ENCODE assay signal across 12 mouse cellular contexts in the genomic region with DNA sequence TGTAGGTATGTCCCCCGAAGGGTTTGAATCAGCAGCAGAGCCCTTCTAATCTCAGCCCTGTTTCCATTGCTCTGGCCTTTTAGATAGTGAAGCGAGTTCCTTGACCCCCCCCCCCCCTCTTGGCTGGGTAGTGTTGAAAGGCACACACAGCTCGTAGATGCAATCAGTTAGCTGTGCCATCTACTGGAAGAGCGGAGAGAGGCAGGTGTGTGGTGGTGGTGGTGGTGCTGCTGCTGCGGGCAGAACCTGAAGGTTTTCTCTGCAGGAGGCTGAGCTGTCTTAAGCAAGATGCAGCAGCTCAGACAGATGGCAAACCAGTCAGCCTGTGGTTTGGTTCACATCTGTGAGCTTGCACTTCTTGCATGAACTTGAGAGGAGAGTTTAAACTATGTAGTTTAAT. TPM values are rescaled to one million over a fixed set of nuclear protein-coding genes. Genes with fewer than 3 reads are reported as not detected.
DNase-seq lines count a peak whose midpoint lies in the region; ATAC-seq and TF ChIP-seq lines count a peak whose summit lies in the region.
"Had no signal": no experiment of that assay in that cellular context is flagged by ENCODE, and none has a peak within 500 bp of the region (broad histone marks: within the 10 kb centered on the region; RNA-seq: fewer than 3 reads in every experiment).

No protein-coding gene starts in this region.

- no peak overlapping the region for H3K4me3 ChIP-seq in forebrain, embryonic 15.5 days
- no peak overlapping the region for H3K4me3 ChIP-seq in forebrain, embryonic 12.5 days (replicated peaks)
- H3K4me3 ChIP-seq in stomach, postnatal 0 days (ENCODE audit: low read depth, low read length), result no peak overlapping the region
- H3K4me3 ChIP-seq: limb, embryonic 12.5 days had no signal

- no peak for TF ChIP-seq EP300 in stomach, postnatal 0 days (optimal IDR thresholded peaks at IDR 0.05)

- WGBS in forebrain, embryonic 15.5 days, result 36% methylated on average over 5 of the region's 5 CpGs
- WGBS in forebrain, embryonic 12.5 days, result 41% methylated on average over 5 of the region's 5 CpGs
- 22% methylated on average over 5 of the region's 5 CpGs for WGBS in stomach, postnatal 0 days

- no peak for ATAC-seq in forebrain, embryonic 15.5 days (replicated peaks)
- no peak for ATAC-seq in forebrain, embryonic 12.5 days (ENCODE audit: low FRiP score)
- ATAC-seq in stomach, postnatal 0 days (ENCODE audit: low FRiP score, low TSS enrichment), result no peak
- ATAC-seq in erythroid progenitor cell, adult 5-6 weeks (replicated peaks; ENCODE audit: low FRiP score, poor library complexity, severe bottlenecking), result no peak

- no peaks in the 10 kb centered on the region for H3K36me3 ChIP-seq in forebrain, embryonic 15.5 days
- no peaks in the 10 kb centered on the region for H3K36me3 ChIP-seq in forebrain, embryonic 12.5 days (replicated peaks)
- no peaks in the 10 kb centered on the region for H3K36me3 ChIP-seq in stomach, postnatal 0 days (ENCODE audit: control insufficient read depth, insufficient read depth, low read length)
- H3K36me3 ChIP-seq: limb, embryonic 12.5 days had no signal

- no peaks in the 10 kb centered on the region for H3K9me3 ChIP-seq in forebrain, embryonic 15.5 days
- H3K9me3 ChIP-seq in forebrain, embryonic 12.5 days, result no peaks in the 10 kb centered on the region
- no peaks in the 10 kb centered on the region for H3K9me3 ChIP-seq in stomach, postnatal 0 days (ENCODE audit: control insufficient read depth, low read length)
- H3K9me3 ChIP-seq: limb, embryonic 12.5 days had no signal

- H3K9ac ChIP-seq in forebrain, embryonic 15.5 days (replicated peaks), result no peak overlapping the region
- no peak overlapping the region for H3K9ac ChIP-seq in forebrain, embryonic 12.5 days
- no peak overlapping the region for H3K9ac ChIP-seq in stomach, postnatal 0 days (ENCODE audit: low read length)
- H3K9ac ChIP-seq: limb, embryonic 12.5 days had no signal

- H3K4me2 ChIP-seq in forebrain, embryonic 15.5 days (replicated peaks), result no peak overlapping the region
- no peak overlapping the region for H3K4me2 ChIP-seq in forebrain, embryonic 12.5 days
- H3K4me2 ChIP-seq in stomach, postnatal 0 days (replicated peaks; ENCODE audit: low read depth), result no peak overlapping the region
- H3K4me2 ChIP-seq: limb, embryonic 12.5 days had no signal

- peak; percentile 58 for TF ChIP-seq CTCF in stomach, postnatal 0 days (IDR thresholded peaks at IDR 0.05; ENCODE audit: low read depth)

- DNase-seq in left cerebral cortex, postnatal 14 days (ENCODE audit: low spot score in 2 of 2), result peak; percentile 26 to 52
- no peak for DNase-seq in left cerebral cortex, postnatal 4 days
- peak; percentile 61 for DNase-seq in ZHBTc4 (ENCODE audit: low read depth, low spot score)
- peak; percentile 31 for DNase-seq in stomach, postnatal 0 days (ENCODE audit: low spot score)
- DNase-seq in kidney, adult 9 months, result no peak
- DNase-seq: adrenal gland, adult 2 months; kidney, postnatal 25 days had no signal

- peaks cover 21% of the 10 kb centered on the region for H3K4me1 ChIP-seq in forebrain, embryonic 15.5 days
- peaks cover 19% of the 10 kb centered on the region for H3K4me1 ChIP-seq in forebrain, embryonic 12.5 days
- H3K4me1 ChIP-seq in stomach, postnatal 0 days (replicated peaks; ENCODE audit: control insufficient read depth, insufficient read depth), result no peaks in the 10 kb centered on the region
- H3K4me1 ChIP-seq: limb, embryonic 12.5 days had no signal

- intact Hi-C loops in left cerebral cortex, postnatal 14 days (cut with DNase I), result no loop called here
- intact Hi-C loops in left cerebral cortex, postnatal 4 days (cut with DNase I), result no loop called here

- 0 out of 2 replicates have a peak overlapping the region, but pooled peaks have one; percentile 85 for H3K27ac ChIP-seq in forebrain, embryonic 15.5 days (replicated peaks)
- H3K27ac ChIP-seq in forebrain, embryonic 12.5 days, result no peak overlapping the region
- no peak overlapping the region for H3K27ac ChIP-seq in stomach, postnatal 0 days (replicated peaks)
- H3K27ac ChIP-seq: limb, embryonic 12.5 days had no signal

- H3K27me3 ChIP-seq in forebrain, embryonic 15.5 days, result no peaks in the 10 kb centered on the region
- H3K27me3 ChIP-seq in forebrain, embryonic 12.5 days, result no peaks in the 10 kb centered on the region
- H3K27me3 ChIP-seq in stomach, postnatal 0 days (ENCODE audit: control insufficient read depth, insufficient read depth, low read length), result no peaks in the 10 kb centered on the region
- H3K27me3 ChIP-seq: limb, embryonic 12.5 days had no signal

RNA-seq across cellular contexts. Expression of a gene that starts 13.9 kb away (rescaled TPM):
- not detected in 2 replicates for polyA plus RNA-seq in forebrain, embryonic 15.5 days (2015; fragmentation: Nextera tagmentation; extraction: Ambion mirVana)
- not detected in 2 replicates for polyA plus RNA-seq in forebrain, embryonic 12.5 days (2016; fragmentation: Nextera tagmentation; extraction: Ambion mirVana)
- total RNA-seq in left cerebral cortex, postnatal 14 days (2021), result not detected
- total RNA-seq in left cerebral cortex, postnatal 4 days (2021), result not detected
- polyA plus RNA-seq in stomach, postnatal 0 days (2015; fragmentation: Nextera tagmentation; extraction: Ambion mirVana), result 1.1 and 1.2 TPM in 2 replicates
- not detected in 2 replicates for total RNA-seq in erythroid progenitor cell, adult 5-6 weeks (2015; ENCODE audit: low replicate concordance)
- not detected in 2 replicates for total RNA-seq in erythroid progenitor cell, adult 5-6 weeks (2017; ENCODE audit: low replicate concordance)
- total RNA-seq: adrenal gland, adult 2 months had no signal
- polyA plus RNA-seq: adrenal gland, adult 2 months; heart, embryonic 14.5 days; limb, embryonic 12.5 days had no signal

RNA-seq across cellular contexts. Expression of a gene that starts 35.2 kb away (rescaled TPM):
- not detected in 2 replicates for polyA plus RNA-seq in forebrain, embryonic 15.5 days (2015; fragmentation: Nextera tagmentation; extraction: Ambion mirVana)
- polyA plus RNA-seq in forebrain, embryonic 12.5 days (2016; fragmentation: Nextera tagmentation; extraction: Ambion mirVana), result not detected in 2 replicates
- total RNA-seq in left cerebral cortex, postnatal 14 days (2021), result not detected
- not detected for total RNA-seq in left cerebral cortex, postnatal 4 days (2021)
- 0.88 and 1.0 TPM in 2 replicates for polyA plus RNA-seq in stomach, postnatal 0 days (2015; fragmentation: Nextera tagmentation; extraction: Ambion mirVana)
- not detected in 2 replicates for total RNA-seq in erythroid progenitor cell, adult 5-6 weeks (2015; ENCODE audit: low replicate concordance)
- total RNA-seq in erythroid progenitor cell, adult 5-6 weeks (2017; ENCODE audit: low replicate concordance), result not detected in 2 replicates
- total RNA-seq: adrenal gland, adult 2 months had no signal
- polyA plus RNA-seq: adrenal gland, adult 2 months; heart, embryonic 14.5 days; limb, embryonic 12.5 days had no signal

Comparison
In these comparisons a context has a peak if more than half of its experiments do, and no peak if none do; other contexts are left out.
1. DNase-seq: peak in left cerebral cortex, postnatal 14 days (2 of 2), ZHBTc4 (single experiment) and stomach, postnatal 0 days (single experiment); none in left cerebral cortex, postnatal 4 days (single experiment) and kidney, adult 9 months (single experiment).